Mouse (Mus musculus): ENCODE measurements around the gene Tiam2. TPM values are rescaled to one million over a fixed set of nuclear protein-coding genes. Genes with fewer than 3 reads are reported as not detected.

The Tiam2 gene
- polyA plus RNA-seq, 1 experiment from 2014 or later, result 7.7 TPM

DNA sequence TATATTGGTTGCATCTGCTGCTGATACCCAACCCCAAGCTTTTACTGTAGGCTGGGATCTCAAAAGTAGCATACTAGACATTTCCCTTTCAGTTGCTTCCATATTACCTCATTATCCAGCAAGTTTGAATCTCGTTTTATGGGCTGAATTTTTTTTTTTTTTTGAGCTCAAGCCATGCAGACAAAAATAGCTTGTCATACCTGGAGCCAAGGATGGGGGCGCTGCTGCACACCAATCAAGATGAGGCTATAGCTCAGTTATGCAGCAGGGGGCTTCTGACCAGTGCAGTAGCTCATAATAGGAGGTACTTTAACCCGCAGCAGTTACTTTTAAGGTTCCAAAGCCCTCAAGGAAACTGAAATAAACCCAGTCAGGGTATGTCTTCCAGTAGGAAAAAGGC is 171.7 kb downstream of the Tiam2 start:
- H3K4me1 ChIP-seq, result no peaks in the 10 kb centered on the region
- no peaks in the 10 kb centered on the region for H3K27me3 ChIP-seq (replicated peaks; ENCODE audit: low read depth, poor library complexity, severe bottlenecking)
- peak; percentile 56 for DNase-seq (ENCODE audit: low spot score)
- no peaks in the 10 kb centered on the region for H3K9me3 ChIP-seq
- H3K4me3 ChIP-seq, result no peak overlapping the region
- no peaks in the 10 kb centered on the region for H3K36me3 ChIP-seq (replicated peaks)
- 32% methylated on average over 3 of the region's 3 CpGs for WGBS
- no peak overlapping the region for H3K27ac ChIP-seq (replicated peaks)

DNA sequence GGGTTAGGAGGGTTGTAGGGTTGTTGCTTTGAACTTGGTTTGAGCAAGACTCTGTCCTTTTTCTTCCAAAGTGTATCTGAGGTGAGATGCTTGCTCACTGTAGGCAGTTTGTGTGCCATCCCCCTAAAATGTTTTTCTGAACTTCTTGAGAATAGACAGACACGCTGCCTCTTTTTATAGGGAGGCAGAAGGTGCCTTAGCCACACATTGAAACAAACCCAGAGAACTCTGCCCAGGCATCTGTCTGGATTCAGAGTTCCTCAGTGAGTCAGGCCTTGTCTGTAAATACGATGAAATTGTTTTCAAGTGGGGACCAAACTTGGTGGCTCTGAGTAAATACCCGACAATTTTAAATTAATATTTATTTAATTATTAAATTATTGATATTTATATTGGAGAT is 172.2 kb downstream of the Tiam2 start:
- no peak overlapping the region for H3K27ac ChIP-seq (replicated peaks)
- no peaks in the 10 kb centered on the region for H3K4me1 ChIP-seq
- no peak overlapping the region for H3K4me3 ChIP-seq
- H3K9me3 ChIP-seq, result no peaks in the 10 kb centered on the region
- WGBS, result 94% methylated on average over 3 of the region's 3 CpGs
- DNase-seq (ENCODE audit: low spot score), result no peak
- H3K27me3 ChIP-seq (replicated peaks; ENCODE audit: low read depth, poor library complexity, severe bottlenecking), result no peaks in the 10 kb centered on the region
- H3K36me3 ChIP-seq (replicated peaks), result no peaks in the 10 kb centered on the region

DNA sequence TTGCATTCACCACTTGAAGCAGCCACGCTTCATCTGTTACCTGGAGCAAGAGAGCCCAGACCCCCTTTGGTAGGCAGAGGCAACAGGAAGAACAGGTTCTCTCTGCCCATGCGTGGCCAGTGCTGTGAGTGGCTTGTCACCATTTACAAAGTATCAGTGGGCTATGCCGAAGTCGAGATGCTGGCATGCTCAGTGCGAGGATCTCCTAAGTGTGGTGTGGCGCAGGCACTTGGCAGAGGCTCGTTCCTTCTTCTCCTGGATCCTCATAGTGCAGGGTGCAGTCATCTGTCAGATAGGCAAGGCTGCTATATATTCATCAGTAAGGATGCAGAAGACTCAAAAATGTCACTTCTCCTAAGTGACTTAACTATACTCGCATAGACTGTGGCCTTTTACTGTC is 173.1 kb downstream of the Tiam2 start:
- no peaks in the 10 kb centered on the region for H3K27me3 ChIP-seq (replicated peaks; ENCODE audit: low read depth, poor library complexity, severe bottlenecking)
- H3K4me3 ChIP-seq, result no peak overlapping the region
- no peaks in the 10 kb centered on the region for H3K36me3 ChIP-seq (replicated peaks)
- DNase-seq (ENCODE audit: low spot score), result no peak
- H3K27ac ChIP-seq (replicated peaks), result no peak overlapping the region
- no peaks in the 10 kb centered on the region for H3K9me3 ChIP-seq
- WGBS, result 94% methylated on average over 8 of the region's 8 CpGs
- no peaks in the 10 kb centered on the region for H3K4me1 ChIP-seq

DNA sequence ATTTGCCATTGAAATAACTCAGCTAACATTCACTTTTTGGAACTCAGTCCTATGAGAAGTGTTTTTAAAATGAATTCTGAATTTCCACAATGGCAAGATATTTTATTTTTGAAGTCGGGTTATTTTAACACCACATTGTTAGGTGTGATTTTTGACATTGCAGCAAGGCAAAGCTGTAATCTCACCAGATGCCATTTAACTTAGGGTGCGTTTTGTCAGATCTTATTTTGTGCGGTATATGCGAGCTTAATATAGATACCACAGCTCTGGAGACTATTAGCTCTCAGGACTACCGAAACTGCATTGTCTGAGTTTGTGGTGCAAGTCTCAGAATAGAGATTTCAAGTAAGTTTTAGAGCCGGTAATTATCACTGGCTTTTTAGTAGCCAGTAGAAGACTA is 173.7 kb downstream of the Tiam2 start:
- DNase-seq (ENCODE audit: low spot score), result no peak
- Histone ChIP-seq H3K27ac (replicated peaks) (no peak overlapping the region), H3K9me3 (no peaks in the 10 kb centered on the region), H3K4me3 (no peak overlapping the region), H3K36me3 (replicated peaks) (no peaks in the 10 kb centered on the region), H3K4me1 (no peaks in the 10 kb centered on the region), H3K27me3 (replicated peaks; ENCODE audit: low read depth, poor library complexity, severe bottlenecking) (no peaks in the 10 kb centered on the region)
- 95% methylated on average over 6 of the region's 6 CpGs for WGBS

DNA sequence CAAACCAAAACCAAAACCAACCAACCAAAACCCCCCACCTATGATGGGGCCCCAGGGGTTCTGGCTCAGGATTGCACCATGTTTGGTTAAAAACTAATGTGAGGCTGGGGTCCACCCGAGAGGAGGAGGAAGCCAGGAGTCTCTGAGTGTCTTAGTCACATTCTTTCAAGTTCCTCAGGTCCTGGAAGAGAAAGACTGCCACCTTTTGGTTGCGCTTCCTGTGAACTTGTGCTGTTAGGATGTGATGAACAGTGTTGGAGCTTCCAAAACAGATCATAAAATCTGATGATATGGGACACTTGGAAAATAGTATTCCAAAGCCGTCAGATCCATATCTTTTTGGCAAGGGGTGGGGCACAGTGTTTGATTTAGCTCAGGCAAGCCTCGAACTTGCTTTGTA is 174.6 kb downstream of the Tiam2 start:
- no peak for DNase-seq (ENCODE audit: low spot score)
- no peak overlapping the region for H3K4me3 ChIP-seq
- 82% methylated on average over 4 of the region's 4 CpGs for WGBS
- no peaks in the 10 kb centered on the region for H3K27me3 ChIP-seq (replicated peaks; ENCODE audit: low read depth, poor library complexity, severe bottlenecking)
- H3K27ac ChIP-seq (replicated peaks), result no peak overlapping the region
- H3K9me3 ChIP-seq, result no peaks in the 10 kb centered on the region
- H3K4me1 ChIP-seq, result no peaks in the 10 kb centered on the region
- H3K36me3 ChIP-seq (replicated peaks), result no peaks in the 10 kb centered on the region

DNA sequence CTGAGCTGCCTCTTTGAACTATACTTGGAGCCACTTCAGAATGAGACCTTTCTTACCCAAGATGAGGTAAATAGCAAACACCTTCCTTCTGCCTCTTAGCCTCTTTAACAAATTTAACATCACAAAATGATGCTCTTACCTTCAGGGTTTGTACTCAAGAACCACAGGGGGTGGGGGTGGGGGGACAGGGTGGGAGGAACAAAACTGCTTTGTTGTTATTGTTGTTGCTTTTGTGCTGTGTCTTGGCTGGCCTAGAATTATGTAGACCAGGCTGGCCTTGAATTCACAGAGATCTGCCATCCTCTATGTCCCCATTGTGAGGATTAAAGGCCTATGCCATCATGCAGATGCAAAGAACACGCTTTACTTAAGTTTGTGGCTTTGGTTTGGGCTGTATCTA is 179.3 kb downstream of the Tiam2 start:
- Histone ChIP-seq H3K27ac (replicated peaks) (no peak overlapping the region), H3K27me3 (replicated peaks; ENCODE audit: low read depth, poor library complexity, severe bottlenecking) (no peaks in the 10 kb centered on the region), H3K36me3 (replicated peaks) (no peaks in the 10 kb centered on the region), H3K9me3 (no peaks in the 10 kb centered on the region), H3K4me3 (no peak overlapping the region), H3K4me1 (no peaks in the 10 kb centered on the region)
- DNase-seq (ENCODE audit: low spot score), result no peak
- 84% methylated on average over 1 of the region's 1 CpGs for WGBS

DNA sequence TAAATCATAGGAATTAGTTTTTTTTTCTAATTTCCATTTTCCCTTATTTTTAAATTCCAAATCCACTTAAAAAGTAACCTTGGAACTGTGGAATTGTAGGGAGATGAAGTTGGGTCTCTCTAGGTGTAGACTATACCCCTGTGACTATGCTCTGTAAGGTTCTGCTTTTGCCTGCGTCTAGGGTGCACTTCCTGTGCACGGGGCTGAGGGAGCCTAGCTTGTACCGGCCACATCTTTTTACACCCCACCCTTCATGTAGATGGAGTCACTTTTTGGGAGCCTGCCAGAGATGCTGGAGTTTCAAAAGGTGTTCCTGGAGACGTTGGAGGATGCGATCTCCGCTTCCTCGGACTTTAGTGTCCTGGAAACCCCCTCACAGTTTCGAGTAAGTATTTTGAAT is 180.1 kb downstream of the Tiam2 start:
- H3K9me3 ChIP-seq, result no peaks in the 10 kb centered on the region
- DNase-seq (ENCODE audit: low spot score), result no peak
- no peaks in the 10 kb centered on the region for H3K27me3 ChIP-seq (replicated peaks; ENCODE audit: low read depth, poor library complexity, severe bottlenecking)
- H3K4me1 ChIP-seq, result no peaks in the 10 kb centered on the region
- no peak overlapping the region for H3K27ac ChIP-seq (replicated peaks)
- H3K4me3 ChIP-seq, result no peak overlapping the region
- H3K36me3 ChIP-seq (replicated peaks), result no peaks in the 10 kb centered on the region
- WGBS, result 92% methylated on average over 8 of the region's 8 CpGs

DNA sequence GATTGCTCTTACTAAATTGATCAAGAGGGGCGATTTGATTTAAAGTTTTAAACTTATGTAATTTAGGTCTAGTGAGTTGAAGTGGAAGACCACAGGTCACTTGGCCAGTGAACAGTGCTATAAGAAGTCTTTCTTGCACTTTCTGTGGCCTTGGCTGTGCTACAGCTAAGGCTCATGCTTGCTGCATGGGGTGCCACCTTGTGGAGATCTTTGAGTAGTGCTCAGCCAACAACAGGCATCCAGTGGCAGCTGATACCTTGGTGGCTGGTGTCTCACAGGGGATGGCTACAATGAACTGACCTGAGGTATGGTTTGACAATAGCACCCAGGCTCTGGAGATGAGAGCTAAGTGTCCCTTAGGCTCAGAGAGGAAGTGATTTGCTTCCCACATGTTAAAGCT is 183.5 kb downstream of the Tiam2 start:
- Histone ChIP-seq H3K4me3 (no peak overlapping the region), H3K27me3 (replicated peaks; ENCODE audit: low read depth, poor library complexity, severe bottlenecking) (no peaks in the 10 kb centered on the region), H3K9me3 (no peaks in the 10 kb centered on the region), H3K36me3 (replicated peaks) (peaks cover 4% of the 10 kb centered on the region; the same call in 1 of the 2 replicates), H3K27ac (replicated peaks) (no peak overlapping the region), H3K4me1 (no peaks in the 10 kb centered on the region)
- WGBS, result 17% methylated on average over 1 of the region's 1 CpGs
- peak; percentile 62 for DNase-seq (ENCODE audit: low spot score)

DNA sequence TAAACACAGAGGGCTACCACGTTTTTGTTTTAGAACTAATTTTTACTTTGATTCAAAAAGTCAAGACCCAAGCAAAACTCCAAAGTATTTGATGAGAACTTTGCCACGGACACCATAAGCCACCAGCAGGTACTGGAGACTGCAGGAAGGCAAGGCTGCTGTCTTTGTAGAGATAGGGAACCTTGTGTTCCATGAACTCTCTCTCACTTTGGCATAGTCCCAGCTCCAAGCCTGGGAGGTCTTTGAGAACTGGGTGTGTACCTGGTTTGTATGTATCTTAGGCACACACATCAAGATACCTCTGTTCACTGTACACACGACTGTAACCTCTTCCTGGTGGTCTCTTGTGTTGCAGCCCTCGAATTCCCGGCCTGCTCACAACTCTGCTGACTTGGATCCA is 187.9 kb downstream of the Tiam2 start:
- WGBS, result 89% methylated on average over 5 of the region's 5 CpGs
- Histone ChIP-seq H3K27me3 (replicated peaks; ENCODE audit: low read depth, poor library complexity, severe bottlenecking) (no peaks in the 10 kb centered on the region), H3K36me3 (replicated peaks) (peaks cover 26% of the 10 kb centered on the region), H3K9me3 (no peaks in the 10 kb centered on the region), H3K4me3 (no peak overlapping the region), H3K4me1 (0 out of 2 replicates have a peak, but pooled peaks cover 5% of the 10 kb centered on the region), H3K27ac (replicated peaks) (no peak overlapping the region)
- no peak for DNase-seq (ENCODE audit: low spot score)

DNA sequence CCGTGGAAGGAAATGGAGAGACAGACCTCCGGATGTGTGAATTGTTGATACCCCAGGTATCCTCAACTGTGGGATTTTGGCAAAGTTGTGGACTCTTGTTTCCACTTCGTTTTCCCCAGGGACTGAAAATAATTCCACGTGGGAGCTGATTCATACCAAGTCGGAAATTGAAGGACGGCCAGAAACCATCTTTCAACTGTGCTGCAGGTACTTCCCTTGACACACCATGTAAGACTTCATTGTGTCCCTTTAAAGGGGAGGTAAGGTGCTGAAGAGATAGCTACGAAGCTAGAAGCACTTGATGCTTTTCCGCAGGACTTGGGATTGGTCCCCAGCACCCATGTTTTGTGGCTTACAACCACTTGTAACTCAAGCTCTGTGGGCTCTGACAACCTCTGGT is 189.5 kb downstream of the Tiam2 start:
- no peak overlapping the region for H3K27ac ChIP-seq (replicated peaks)
- no peaks in the 10 kb centered on the region for H3K27me3 ChIP-seq (replicated peaks; ENCODE audit: low read depth, poor library complexity, severe bottlenecking)
- H3K4me1 ChIP-seq, result 0 out of 2 replicates have a peak, but pooled peaks cover 5% of the 10 kb centered on the region
- no peaks in the 10 kb centered on the region for H3K9me3 ChIP-seq
- no peak overlapping the region for H3K4me3 ChIP-seq
- DNase-seq (ENCODE audit: low spot score), result no peak
- WGBS, result 89% methylated on average over 8 of the region's 8 CpGs
- peaks cover 32% of the 10 kb centered on the region for H3K36me3 ChIP-seq (replicated peaks)

DNA sequence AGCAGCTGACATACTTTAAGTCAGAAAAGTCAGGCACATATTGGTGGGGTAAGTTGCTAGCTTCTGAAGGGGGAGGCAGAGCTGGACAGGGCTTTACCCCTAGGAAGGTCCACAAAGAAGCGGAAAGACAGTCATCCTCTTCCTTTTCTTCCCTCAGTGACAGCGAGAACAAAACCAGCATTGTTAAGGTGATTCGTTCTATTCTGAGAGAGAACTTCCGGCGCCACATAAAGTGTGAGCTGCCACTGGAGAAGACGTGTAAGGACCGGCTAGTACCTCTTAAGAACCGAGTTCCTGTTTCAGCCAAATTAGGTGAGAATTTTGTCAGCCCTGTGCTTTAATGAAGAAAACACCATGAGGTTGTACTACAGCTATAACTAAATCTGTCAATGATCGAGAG is 190.0 kb downstream of the Tiam2 start:
- no peak overlapping the region for H3K4me3 ChIP-seq
- H3K9me3 ChIP-seq, result no peaks in the 10 kb centered on the region
- no peak for DNase-seq (ENCODE audit: low spot score)
- H3K36me3 ChIP-seq (replicated peaks), result peaks cover 32% of the 10 kb centered on the region
- H3K4me1 ChIP-seq, result 0 out of 2 replicates have a peak, but pooled peaks cover 5% of the 10 kb centered on the region
- H3K27me3 ChIP-seq (replicated peaks; ENCODE audit: low read depth, poor library complexity, severe bottlenecking), result no peaks in the 10 kb centered on the region
- no peak overlapping the region for H3K27ac ChIP-seq (replicated peaks)
- 39% methylated on average over 9 of the region's 9 CpGs for WGBS

DNA sequence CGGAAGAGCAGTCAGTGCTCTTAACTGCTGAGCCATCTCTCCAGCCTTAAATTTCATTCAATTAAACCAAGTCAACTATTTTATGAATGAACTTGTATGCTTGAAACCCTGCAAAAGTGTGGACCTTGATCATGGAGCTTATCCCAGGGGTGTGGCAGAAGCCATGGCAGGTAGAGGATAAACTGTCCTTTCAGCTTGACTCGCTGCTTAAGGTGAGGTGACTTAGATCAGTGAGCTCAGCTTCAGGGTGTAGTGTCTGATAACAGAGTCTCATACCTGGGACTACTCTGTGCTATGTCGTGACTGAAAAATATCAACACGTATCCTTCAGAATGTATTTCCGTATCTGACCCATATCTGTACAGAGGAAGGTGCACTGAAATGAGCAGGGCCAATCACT is 194.0 kb downstream of the Tiam2 start:
- Histone ChIP-seq H3K9me3 (no peaks in the 10 kb centered on the region), H3K36me3 (replicated peaks) (peaks cover 23% of the 10 kb centered on the region), H3K4me3 (no peak overlapping the region), H3K27ac (replicated peaks) (no peak overlapping the region), H3K27me3 (replicated peaks; ENCODE audit: low read depth, poor library complexity, severe bottlenecking) (no peaks in the 10 kb centered on the region), H3K4me1 (0 out of 2 replicates have a peak, but pooled peaks cover 5% of the 10 kb centered on the region)
- no peak for DNase-seq (ENCODE audit: low spot score)
- 93% methylated on average over 5 of the region's 5 CpGs for WGBS

DNA sequence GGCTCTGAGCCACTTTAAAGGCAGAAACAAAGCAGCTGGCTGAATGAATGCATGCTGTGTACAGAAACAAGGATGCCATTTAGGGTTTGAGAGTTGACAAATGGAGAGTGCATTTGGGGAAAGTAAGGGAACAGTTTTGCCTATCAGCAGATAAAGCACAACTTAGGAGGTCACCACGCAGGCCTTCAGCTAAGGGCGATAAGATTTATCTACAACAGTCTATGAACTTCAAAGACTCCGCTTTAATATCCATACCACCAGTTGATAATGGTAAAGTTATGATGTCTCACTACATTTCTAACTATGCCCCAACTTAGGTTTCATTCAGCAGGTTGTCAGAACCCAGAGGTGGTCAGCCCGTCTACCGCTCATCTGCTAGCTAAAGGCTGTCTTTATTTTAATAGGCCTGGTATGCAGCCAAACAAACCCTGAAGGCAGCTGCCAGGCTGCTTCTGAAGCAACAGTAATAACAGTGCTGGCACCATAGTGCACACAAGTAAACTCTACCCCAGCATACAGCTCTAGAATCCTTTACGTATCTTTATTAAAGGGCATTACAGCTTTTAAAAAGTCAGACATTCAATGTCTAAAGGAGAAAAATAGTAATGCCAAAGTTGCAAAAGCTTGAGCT is 201.6 kb downstream of the Tiam2 start:
- H3K36me3 ChIP-seq (replicated peaks), result peaks cover 3% of the 10 kb centered on the region; the same call in 1 of the 2 replicates
- H3K27ac ChIP-seq (replicated peaks), result no peak overlapping the region
- 87% methylated on average over 6 of the region's 6 CpGs for WGBS
- no peaks in the 10 kb centered on the region for H3K27me3 ChIP-seq (replicated peaks; ENCODE audit: low read depth, poor library complexity, severe bottlenecking)
- H3K4me1 ChIP-seq, result no peaks in the 10 kb centered on the region
- H3K4me3 ChIP-seq, result no peak overlapping the region
- DNase-seq (ENCODE audit: low spot score), result no peak
- H3K9me3 ChIP-seq, result no peaks in the 10 kb centered on the region
